Mouse (Mus musculus): ENCODE results near the gene Adamts2. TPM values are rescaled to one million over a fixed set of nuclear protein-coding genes. Genes with fewer than 3 reads are reported as not detected.

The Adamts2 gene
- total and polyA plus RNA-seq, 3 experiments, result not detected

DNA sequence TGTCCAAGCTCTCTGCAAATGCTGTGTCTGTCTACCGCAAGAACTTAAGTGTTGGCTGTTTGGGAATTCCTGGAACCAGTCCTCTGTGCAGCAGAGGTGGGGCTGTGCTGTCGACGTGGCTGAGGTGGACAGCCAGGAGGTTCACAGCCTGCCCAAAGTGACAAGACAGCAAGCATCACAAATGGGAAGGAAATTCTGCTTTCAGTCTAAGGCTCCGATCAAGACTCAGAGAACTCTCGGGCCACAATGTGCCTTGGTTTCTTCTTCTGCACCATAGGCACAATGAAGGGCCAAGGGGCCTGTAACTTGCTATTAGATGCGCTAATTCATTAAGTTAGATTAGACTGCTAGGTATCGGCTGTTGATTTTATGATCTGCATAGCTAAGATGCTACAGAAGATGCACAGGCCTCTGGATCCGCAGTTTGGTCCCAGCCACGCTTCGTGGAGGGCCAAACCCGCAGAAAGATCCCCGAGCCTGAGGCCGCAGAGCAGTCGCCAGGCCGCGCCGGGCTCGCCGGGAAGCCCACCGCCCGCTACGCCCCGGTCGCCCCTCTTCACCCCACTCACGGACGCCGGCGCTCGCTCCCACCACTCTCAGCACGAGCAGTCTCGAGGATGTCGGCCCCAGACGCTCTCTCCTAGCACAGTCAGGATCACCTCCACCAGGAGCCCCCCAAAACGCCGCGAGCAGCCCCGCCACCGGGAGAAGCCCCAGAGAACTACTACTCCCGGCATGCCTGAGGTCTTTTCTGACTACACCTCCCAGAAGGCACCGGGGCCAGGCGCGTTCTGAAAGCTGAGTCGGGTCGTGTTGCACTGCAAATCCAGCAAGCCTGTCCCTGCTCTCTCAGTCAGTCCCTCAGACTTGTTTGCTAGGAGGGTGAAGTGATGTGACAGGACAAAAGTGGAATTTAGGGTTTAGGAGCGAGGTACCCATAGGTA, 225.4 kb downstream of the Adamts2 start, which contains the start of gene Zfp354c (continued):
- TF ChIP-seq POLR2AphosphoS2 (IDR thresholded peaks at IDR 0.05; ENCODE audit: low read depth, low read length) (peak; percentile 57; the same call in 1 of the 2 replicates), CHD2 (IDR thresholded peaks at IDR 0.05; ENCODE audit: low read length) (no peak)

GRCm38 (mm10) chr11:50835727-50836126, 233.8 kb downstream of the Adamts2 start:
- no peak overlapping the region for H3K4me3 ChIP-seq (replicated peaks in 1 of 3; ENCODE audit: low read depth in 2 of 3, low read length in 2 of 3, poor library complexity in 1 of 3)
- peak; percentile 64 for DNase-seq (ENCODE audit: extremely low read depth)
- no peak overlapping the region for H3K27ac ChIP-seq (ENCODE audit: insufficient read depth, low read depth)
- in situ Hi-C loops (cut with MboI; ENCODE audit: low pct_ligation_motif_present, low pct_unique_long_range_greater_than_20kb, low sequenced_read_pairs) (no loop called here), dilution Hi-C loops (cut with MboI; ENCODE audit: extremely low pct_ligation_motif_present, extremely low pct_unique_long_range_greater_than_20kb, low sequenced_read_pairs) (no loop called here)
- no peaks in the 10 kb centered on the region for H3K36me3 ChIP-seq (replicated peaks in 1 of 2; ENCODE audit: control insufficient read depth in 1 of 2, insufficient read depth in 1 of 2, low read length in 1 of 2)
- H3K27me3 ChIP-seq (replicated peaks), result no peaks in the 10 kb centered on the region
- H3K79me2 ChIP-seq (replicated peaks; ENCODE audit: control insufficient read depth, extremely low read depth, insufficient read depth, poor library complexity, severe bottlenecking), result no peaks in the 10 kb centered on the region
- H3K4me2 ChIP-seq (ENCODE audit: insufficient read depth, low read depth, poor library complexity, severe bottlenecking), result no peak overlapping the region
- TF ChIP-seq EP300 (IDR thresholded peaks at IDR 0.05; ENCODE audit: low read length) (peak; percentile 60), ELF1 (IDR thresholded peaks at IDR 0.05; ENCODE audit: low read depth, low read length) (peak; percentile 72), RCOR1 (conservative IDR thresholded peaks at IDR 0.05; ENCODE audit: low read depth, low read length) (no peak), JUN (IDR thresholded peaks at IDR 0.05; ENCODE audit: insufficient read depth, low read depth, low read length) (no peak), POLR2AphosphoS2 (IDR thresholded peaks at IDR 0.05; ENCODE audit: low read depth, low read length) (no peak), JUND (conservative IDR thresholded peaks at IDR 0.05; ENCODE audit: low read depth, low read length) (no peak), IRF4 (IDR thresholded peaks at IDR 0.05; ENCODE audit: low read depth, low read length) (peak; percentile 49; the same call in 1 of the 2 replicates), HCFC1 (IDR thresholded peaks at IDR 0.05; ENCODE audit: low read depth, low read length) (0 out of 2 replicates have a peak, but pooled peaks have one; percentile 24)
- H3K9ac ChIP-seq (ENCODE audit: insufficient read depth, low read depth), result no peak overlapping the region
- H3K9me3 ChIP-seq (replicated peaks; ENCODE audit: low read length), result peaks cover 15% of the 10 kb centered on the region
- peaks cover 3 to 24% of the 10 kb centered on the region in 2 experiments; a peak in 3 of 4 replicates for H3K4me1 ChIP-seq (ENCODE audit: control insufficient read depth in 1 of 2, insufficient read depth in 2 of 2)

GRCm38 (mm10) chr11:50841023-50841735, 239.3 kb downstream of the Adamts2 start, which contains the start of gene Zfp879:
Gene Zfp879, minus strand, starts transcription at chr11:50841552.
- no peaks in the 10 kb centered on the region for H3K27me3 ChIP-seq (replicated peaks)
- no peak within 1 kb of the TSS for H3K4me3 ChIP-seq (replicated peaks in 1 of 3; ENCODE audit: low read depth in 2 of 3, low read length in 2 of 3, poor library complexity in 1 of 3)
- in situ Hi-C loops (cut with MboI; ENCODE audit: low pct_ligation_motif_present, low pct_unique_long_range_greater_than_20kb, low sequenced_read_pairs), result no loop called here
- H3K27ac ChIP-seq (ENCODE audit: insufficient read depth, low read depth), result no peak within 1 kb of the TSS
- H3K36me3 ChIP-seq (replicated peaks in 1 of 2; ENCODE audit: control insufficient read depth in 1 of 2, insufficient read depth in 1 of 2, low read length in 1 of 2), result no peaks in the 10 kb centered on the region
- H3K9ac ChIP-seq (ENCODE audit: insufficient read depth, low read depth), result no peak within 1 kb of the TSS
- TF ChIP-seq MAZ (IDR thresholded peaks at IDR 0.05; ENCODE audit: low read depth, low read length), result no peak
- peak; percentile 62 for TF ChIP-seq HCFC1 (IDR thresholded peaks at IDR 0.05; ENCODE audit: low read depth, low read length)
- no peak for DNase-seq (ENCODE audit: extremely low read depth)
- dilution Hi-C loops (cut with MboI; ENCODE audit: extremely low pct_ligation_motif_present, extremely low pct_unique_long_range_greater_than_20kb, low sequenced_read_pairs), result no loop called here
- no peaks in the 10 kb centered on the region for H3K9me3 ChIP-seq (replicated peaks; ENCODE audit: low read length)
- H3K4me2 ChIP-seq (ENCODE audit: insufficient read depth, low read depth, poor library complexity, severe bottlenecking), result no peak within 1 kb of the TSS
- H3K79me2 ChIP-seq (replicated peaks; ENCODE audit: control insufficient read depth, extremely low read depth, insufficient read depth, poor library complexity, severe bottlenecking), result no peaks in the 10 kb centered on the region
- peaks cover 0 to 23% of the 10 kb centered on the region in 2 experiments; a peak in 2 of 4 replicates for H3K4me1 ChIP-seq (ENCODE audit: control insufficient read depth in 1 of 2, insufficient read depth in 2 of 2)

All from CH12.LX (cell line).